ENCODE assay signal across 23 mouse cellular contexts in the genomic region with DNA sequence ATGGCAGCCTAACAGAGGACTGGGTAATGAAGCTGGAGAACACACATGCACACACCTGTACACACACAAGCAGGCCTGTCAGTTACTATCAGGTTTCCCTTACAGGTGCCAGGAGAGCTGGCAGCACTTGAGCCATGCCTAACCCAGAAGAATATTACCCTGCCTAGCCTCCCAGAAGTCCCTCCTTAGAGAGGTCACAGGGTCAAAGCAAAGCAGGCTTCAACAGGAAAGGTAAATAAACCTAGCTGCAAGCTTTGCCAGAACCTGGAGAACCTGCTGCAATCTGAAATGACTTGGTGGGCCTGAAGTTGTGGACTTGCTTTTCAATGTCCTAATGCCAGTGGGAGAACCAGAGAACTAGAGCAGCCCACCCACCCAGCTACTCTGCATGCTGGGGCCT. TPM values are rescaled to one million over a fixed set of nuclear protein-coding genes. Genes with fewer than 3 reads are reported as not detected.
DNase-seq lines count a peak whose midpoint lies in the region; ATAC-seq lines count a peak whose summit lies in the region.
"Had no signal": no experiment of that assay in that cellular context is flagged by ENCODE, and none has a peak within 500 bp of the region (broad histone marks: within the 10 kb centered on the region; RNA-seq: fewer than 3 reads in every experiment).

No protein-coding gene starts in this region.

- peak; percentile 24 for DNase-seq in cerebellum, adult 11-12 months
- no peak for DNase-seq in cerebellum, postnatal 10 days
- no peak for DNase-seq in limb, embryonic 10.5 days (ENCODE audit: low spot score)
- peak; percentile 63 to 66 for DNase-seq in urinary bladder, postnatal 36 days (ENCODE audit: low spot score in 2 of 2)
- no peak for DNase-seq in urinary bladder, adult 2 months (ENCODE audit: low spot score)
- DNase-seq in ovary, postnatal 36 days (ENCODE audit: low spot score), result no peak
- DNase-seq in spleen, adult 18-20 months, result no peak
- DNase-seq: adrenal gland, postnatal 10 days; gastrocnemius, postnatal 10 days; heart, postnatal 36 days; midbrain, embryonic 14.5 days; right cerebral cortex, postnatal 25 days; thymus, postnatal 14 days had no signal

- H3K27me3 ChIP-seq in limb, embryonic 12.5 days, result no peaks in the 10 kb centered on the region
- no peaks in the 10 kb centered on the region for H3K27me3 ChIP-seq in limb, embryonic 10.5 days (ENCODE audit: low read depth, poor library complexity, severe bottlenecking)
- H3K27me3 ChIP-seq: forebrain, embryonic 13.5 days; heart, embryonic 13.5 days; liver, embryonic 12.5 days; megakaryocyte, embryonic 14.5 days; Patski had no signal

- no peaks in the 10 kb centered on the region for H3K9me3 ChIP-seq in limb, embryonic 12.5 days
- H3K9me3 ChIP-seq in limb, embryonic 10.5 days (replicated peaks), result no peaks in the 10 kb centered on the region
- H3K9me3 ChIP-seq: embryonic facial prominence, embryonic 10.5 days; forebrain, embryonic 13.5 days; heart, embryonic 13.5 days; liver, embryonic 12.5 days; megakaryocyte, embryonic 14.5 days had no signal

- H3K9ac ChIP-seq in limb, embryonic 12.5 days (replicated peaks), result no peak overlapping the region
- H3K9ac ChIP-seq: forebrain, embryonic 13.5 days; hindbrain, embryonic 14.5 days; liver, embryonic 12.5 days had no signal

- H3K4me2 ChIP-seq in limb, embryonic 12.5 days, result no peak overlapping the region
- H3K4me2 ChIP-seq: forebrain, embryonic 13.5 days; heart, embryonic 13.5 days; hindbrain, embryonic 14.5 days; liver, embryonic 12.5 days had no signal

- no peak overlapping the region for H3K4me3 ChIP-seq in limb, embryonic 12.5 days (replicated peaks)
- H3K4me3 ChIP-seq in limb, embryonic 10.5 days, result no peak overlapping the region
- H3K4me3 ChIP-seq: forebrain, embryonic 13.5 days; heart, embryonic 13.5 days; liver, embryonic 12.5 days; megakaryocyte, embryonic 14.5 days; myocyte had no signal

- ATAC-seq in limb, embryonic 12.5 days (ENCODE audit: insufficient number of reproducible peaks, insufficient read depth, low FRiP score, low TSS enrichment, low read depth), result no peak
- ATAC-seq: CD4-positive, CD25-positive, alpha-beta regulatory T cell, adult 4 months; forebrain, embryonic 13.5 days; liver, embryonic 12.5 days; Patski had no signal

- peaks cover 21% of the 10 kb centered on the region for H3K4me1 ChIP-seq in limb, embryonic 12.5 days (replicated peaks)
- H3K4me1 ChIP-seq in limb, embryonic 10.5 days, result peaks cover 43% of the 10 kb centered on the region

- peaks cover 76% of the 10 kb centered on the region for H3K36me3 ChIP-seq in limb, embryonic 12.5 days
- H3K36me3 ChIP-seq in limb, embryonic 10.5 days, result peaks cover 76% of the 10 kb centered on the region

- H3K27ac ChIP-seq in limb, embryonic 12.5 days, result 0 out of 2 replicates have a peak overlapping the region, but pooled peaks have one; percentile 12
- H3K27ac ChIP-seq in limb, embryonic 10.5 days, result no peak overlapping the region
- H3K27ac ChIP-seq: embryonic facial prominence, embryonic 10.5 days; forebrain, embryonic 13.5 days; heart, embryonic 13.5 days; hindbrain, embryonic 14.5 days; liver, embryonic 12.5 days had no signal

RNA-seq across cellular contexts. Expression of a gene that starts 1.5 kb away (rescaled TPM):
- polyA plus RNA-seq in limb, embryonic 12.5 days (2016; fragmentation: Nextera tagmentation; extraction: Ambion mirVana), result 1.7 TPM in 2 replicates
- 1.6 and 2.1 TPM in 2 replicates for polyA plus RNA-seq in limb, embryonic 10.5 days (2016; fragmentation: Nextera tagmentation; extraction: Ambion mirVana)
- 8.3 and 8.6 TPM in 2 replicates for polyA plus RNA-seq in urinary bladder, adult 2 months (2012; rRNA removed)

RNA-seq across cellular contexts. Expression of a gene that starts 8.2 kb away (rescaled TPM):
- 25.2 and 26.0 TPM in 2 replicates for polyA plus RNA-seq in limb, embryonic 12.5 days (2016; fragmentation: Nextera tagmentation; extraction: Ambion mirVana)
- 23.3 and 25.7 TPM in 2 replicates for polyA plus RNA-seq in limb, embryonic 10.5 days (2016; fragmentation: Nextera tagmentation; extraction: Ambion mirVana)
- polyA plus RNA-seq in urinary bladder, adult 2 months (2012; rRNA removed), result 7.1 and 8.5 TPM in 2 replicates

RNA-seq across cellular contexts. Expression of a gene that starts 16.4 kb away (rescaled TPM):
- 4.4 and 5.8 TPM in 2 replicates for polyA plus RNA-seq in limb, embryonic 12.5 days (2016; fragmentation: Nextera tagmentation; extraction: Ambion mirVana)
- polyA plus RNA-seq in limb, embryonic 10.5 days (2016; fragmentation: Nextera tagmentation; extraction: Ambion mirVana), result 2.6 and 3.0 TPM in 2 replicates
- 9.4 and 13.1 TPM in 2 replicates for polyA plus RNA-seq in urinary bladder, adult 2 months (2012; rRNA removed)

RNA-seq across cellular contexts. Expression of a gene that starts 23.9 kb away (rescaled TPM):
- 0.64 and 0.87 TPM in 2 replicates for polyA plus RNA-seq in limb, embryonic 12.5 days (2016; fragmentation: Nextera tagmentation; extraction: Ambion mirVana)
- polyA plus RNA-seq in limb, embryonic 10.5 days (2016; fragmentation: Nextera tagmentation; extraction: Ambion mirVana), result 0.23 and 0.56 TPM in 2 replicates
- polyA plus RNA-seq in urinary bladder, adult 2 months (2012; rRNA removed), result 0.56 and 0.96 TPM in 2 replicates
- polyA plus RNA-seq: Patski had no signal

RNA-seq across cellular contexts. Expression of a gene that starts 47.8 kb away (rescaled TPM):
- 0.05 and 0.10 TPM in 2 replicates for polyA plus RNA-seq in limb, embryonic 12.5 days (2016; fragmentation: Nextera tagmentation; extraction: Ambion mirVana)
- polyA plus RNA-seq in limb, embryonic 10.5 days (2016; fragmentation: Nextera tagmentation; extraction: Ambion mirVana), result 0.08 TPM in 1 of 2 replicates, not detected in the other
- 0.01 TPM in 1 of 2 replicates, not detected in the other for polyA plus RNA-seq in urinary bladder, adult 2 months (2012; rRNA removed)
- polyA plus RNA-seq: heart, embryonic 13.5 days had no signal

Comparison
In these comparisons a context has a peak if more than half of its experiments do, and no peak if none do; other contexts are left out.
1. DNase-seq: peak in cerebellum, adult 11-12 months (single experiment) and urinary bladder, postnatal 36 days (2 of 2); none in cerebellum, postnatal 10 days (0 of 2), limb, embryonic 10.5 days (single experiment), urinary bladder, adult 2 months (single experiment), ovary, postnatal 36 days (single experiment) and spleen, adult 18-20 months (0 of 2).